Comparison of ENCODE assay signal across 20 mouse cellular contexts in genomic region chr2:152928988-152929370, GRCm38 (mm10). TPM values are rescaled to one million over a fixed set of nuclear protein-coding genes. Genes with fewer than 3 reads are reported as not detected.
DNase-seq lines count a peak whose midpoint lies in the region; ATAC-seq and TF ChIP-seq lines count a peak whose summit lies in the region.
"Had no signal": no experiment of that assay in that cellular context is flagged by ENCODE, and none has a peak within 500 bp of the region (broad histone marks: within the 10 kb centered on the region; RNA-seq: fewer than 3 reads in every experiment).

No protein-coding gene starts in this region.

- no peak for ATAC-seq in heart, embryonic 15.5 days (replicated peaks; ENCODE audit: insufficient number of reproducible peaks, insufficient read depth, low FRiP score, low read depth)
- ATAC-seq in liver, postnatal 0 days, result no peak
- ATAC-seq in stomach, embryonic 15.5 days (ENCODE audit: insufficient read depth, low FRiP score, low read depth), result no peak
- ATAC-seq: intestine, embryonic 16.5 days had no signal

- no peaks in the 10 kb centered on the region for H3K9me3 ChIP-seq in heart, embryonic 15.5 days (replicated peaks)
- H3K9me3 ChIP-seq in liver, postnatal 0 days (ENCODE audit: low read length), result no peaks in the 10 kb centered on the region
- no peaks in the 10 kb centered on the region for H3K9me3 ChIP-seq in stomach, embryonic 15.5 days
- H3K9me3 ChIP-seq in midbrain, embryonic 10.5 days (replicated peaks), result no peaks in the 10 kb centered on the region
- H3K9me3 ChIP-seq: forebrain, embryonic 12.5 days; G1E; hindbrain, embryonic 13.5 days; limb, embryonic 13.5 days; midbrain, embryonic 12.5 days had no signal

- no peak overlapping the region for H3K4me2 ChIP-seq in heart, embryonic 15.5 days
- H3K4me2 ChIP-seq in liver, postnatal 0 days (ENCODE audit: low read depth, low read length), result no peak overlapping the region
- H3K4me2 ChIP-seq in stomach, embryonic 15.5 days, result no peak overlapping the region
- H3K4me2 ChIP-seq: forebrain, embryonic 12.5 days; hindbrain, embryonic 13.5 days; limb, embryonic 13.5 days; midbrain, embryonic 12.5 days had no signal

- no peak for TF ChIP-seq EP300 in liver, postnatal 0 days (IDR thresholded peaks at IDR 0.05; ENCODE audit: low read depth)

- TF ChIP-seq CTCF in liver, postnatal 0 days (IDR thresholded peaks at IDR 0.05; ENCODE audit: low read depth), result no peak

- H3K36me3 ChIP-seq in heart, embryonic 15.5 days, result no peaks in the 10 kb centered on the region
- no peaks in the 10 kb centered on the region for H3K36me3 ChIP-seq in liver, postnatal 0 days (replicated peaks; ENCODE audit: insufficient read depth, low read length)
- H3K36me3 ChIP-seq in stomach, embryonic 15.5 days, result no peaks in the 10 kb centered on the region
- no peaks in the 10 kb centered on the region for H3K36me3 ChIP-seq in midbrain, embryonic 10.5 days
- H3K36me3 ChIP-seq: forebrain, embryonic 12.5 days; G1E; hindbrain, embryonic 13.5 days; limb, embryonic 13.5 days; midbrain, embryonic 12.5 days had no signal

- no peak overlapping the region for H3K4me3 ChIP-seq in heart, embryonic 15.5 days
- H3K4me3 ChIP-seq in liver, postnatal 0 days (ENCODE audit: low read depth, low read length), result no peak overlapping the region
- H3K4me3 ChIP-seq in brown adipose tissue, adult 24 weeks (ENCODE audit: insufficient read depth, low read depth, low read length), result no peak overlapping the region
- H3K4me3 ChIP-seq in stomach, embryonic 15.5 days (replicated peaks), result no peak overlapping the region
- H3K4me3 ChIP-seq in midbrain, embryonic 10.5 days, result no peak overlapping the region
- H3K4me3 ChIP-seq: forebrain, embryonic 12.5 days; hindbrain, embryonic 13.5 days; limb, embryonic 13.5 days; midbrain, embryonic 12.5 days had no signal

- H3K27ac ChIP-seq in heart, embryonic 15.5 days, result peak overlapping the region; percentile 66
- H3K27ac ChIP-seq in liver, postnatal 0 days (ENCODE audit: low read depth), result peak overlapping the region; percentile 39; the same call in 1 of the 2 replicates
- H3K27ac ChIP-seq in brown adipose tissue, adult 24 weeks (replicated peaks; ENCODE audit: low read depth, low read length), result peak overlapping the region; percentile 49
- peak overlapping the region; percentile 48 for H3K27ac ChIP-seq in stomach, embryonic 15.5 days
- no peak overlapping the region for H3K27ac ChIP-seq in midbrain, embryonic 10.5 days (replicated peaks)
- H3K27ac ChIP-seq: forebrain, embryonic 12.5 days; hindbrain, embryonic 13.5 days; limb, embryonic 13.5 days; midbrain, embryonic 12.5 days had no signal

- H3K4me1 ChIP-seq in heart, embryonic 15.5 days (replicated peaks), result peaks cover 69% of the 10 kb centered on the region
- peaks cover 6% of the 10 kb centered on the region; the same call in 1 of the 2 replicates for H3K4me1 ChIP-seq in liver, postnatal 0 days (ENCODE audit: insufficient read depth)
- peaks cover 9% of the 10 kb centered on the region; the same call in 1 of the 2 replicates for H3K4me1 ChIP-seq in brown adipose tissue, adult 24 weeks (ENCODE audit: control insufficient read depth, insufficient read depth, insufficient read length, low read length)
- H3K4me1 ChIP-seq in stomach, embryonic 15.5 days, result peaks cover 36% of the 10 kb centered on the region
- peaks cover 40% of the 10 kb centered on the region for H3K4me1 ChIP-seq in midbrain, embryonic 10.5 days
- H3K4me1 ChIP-seq: forebrain, embryonic 12.5 days; midbrain, embryonic 12.5 days had no signal

- H3K9ac ChIP-seq in heart, embryonic 15.5 days, result no peak overlapping the region
- H3K9ac ChIP-seq in liver, postnatal 0 days (replicated peaks), result no peak overlapping the region
- no peak overlapping the region for H3K9ac ChIP-seq in stomach, embryonic 15.5 days
- H3K9ac ChIP-seq: forebrain, embryonic 12.5 days; midbrain, embryonic 12.5 days had no signal

- DNase-seq in heart, adult 8-10 months (ENCODE audit: low spot score), result no peak
- no peak for DNase-seq in liver, postnatal 0 days
- DNase-seq in liver, result no peak
- DNase-seq in midbrain, embryonic 10.5 days (ENCODE audit: low spot score), result no peak
- DNase-seq: adrenal gland, adult 8-10 months; cerebellum, adult 2 months; lung, postnatal 14 days; spleen, adult 18-20 months; thymus, adult 2 months had no signal

- H3K27me3 ChIP-seq in heart, embryonic 15.5 days, result peaks cover 12% of the 10 kb centered on the region
- H3K27me3 ChIP-seq in liver, postnatal 0 days (ENCODE audit: insufficient read depth, low read length), result no peaks in the 10 kb centered on the region
- 0 out of 2 replicates have a peak, but pooled peaks cover 4% of the 10 kb centered on the region for H3K27me3 ChIP-seq in stomach, embryonic 15.5 days (replicated peaks)
- peaks cover 20% of the 10 kb centered on the region for H3K27me3 ChIP-seq in midbrain, embryonic 10.5 days (ENCODE audit: low read depth, poor library complexity, severe bottlenecking)
- H3K27me3 ChIP-seq: hindbrain, embryonic 13.5 days; limb, embryonic 13.5 days had no signal

- 58% methylated on average over 3 of the region's 3 CpGs for WGBS in heart, embryonic 15.5 days
- WGBS in liver, postnatal 0 days (ENCODE audit: insufficient replicate concordance), result 61% methylated on average over 3 of the region's 3 CpGs
- 61% methylated on average over 3 of the region's 3 CpGs for WGBS in stomach, embryonic 15.5 days
- 83% methylated on average over 3 of the region's 3 CpGs for WGBS in midbrain, embryonic 10.5 days

RNA-seq across cellular contexts. Expression of gene Foxs1, which starts 4.0 kb away (rescaled TPM):
- 6.6 and 8.3 TPM in 2 replicates for polyA plus RNA-seq in heart, embryonic 15.5 days (2015; fragmentation: Nextera tagmentation; extraction: Ambion mirVana)
- 1 to 10 TPM; 1.6 to 2.7 (median 2.1) TPM for total RNA-seq in heart, adult 8-10 months (2022)
- 0.50 and 0.74 TPM in 2 replicates for polyA plus RNA-seq in liver, postnatal 0 days (2015; fragmentation: Nextera tagmentation; extraction: Ambion mirVana)
- 1.1 and 2.6 TPM in 2 replicates for polyA plus RNA-seq in brown adipose tissue, adult 24 weeks (2012; ENCODE audit: insufficient read depth, insufficient read length, missing spikeins)
- polyA plus RNA-seq in stomach, embryonic 15.5 days (2015; fragmentation: Nextera tagmentation; extraction: Ambion mirVana), result 3.1 and 4.3 TPM in 2 replicates
- 0.58 and 1.5 TPM in 2 replicates for polyA plus RNA-seq in midbrain, embryonic 10.5 days (2016; fragmentation: Nextera tagmentation; extraction: Ambion mirVana)
- total RNA-seq: G1E; granulocyte monocyte progenitor cell, adult 5-6 weeks had no signal
- polyA plus RNA-seq: G1E had no signal

RNA-seq across cellular contexts. Expression of gene Mylk2, which starts 17.8 kb away (rescaled TPM):
- 0.11 and 0.15 TPM in 2 replicates for polyA plus RNA-seq in heart, embryonic 15.5 days (2015; fragmentation: Nextera tagmentation; extraction: Ambion mirVana)
- total RNA-seq in heart, adult 8-10 months (2022), result under 1 TPM; 0.17 to 0.44 (median 0.31) TPM
- polyA plus RNA-seq in liver, postnatal 0 days (2015; fragmentation: Nextera tagmentation; extraction: Ambion mirVana), result 0.25 TPM in 1 of 2 replicates, not detected in the other
- polyA plus RNA-seq in brown adipose tissue, adult 24 weeks (2012; ENCODE audit: insufficient read depth, insufficient read length, missing spikeins), result 4.3 and 6.2 TPM in 2 replicates
- 0.08 and 0.19 TPM in 2 replicates for polyA plus RNA-seq in stomach, embryonic 15.5 days (2015; fragmentation: Nextera tagmentation; extraction: Ambion mirVana)
- 0.06 and 0.07 TPM in 2 replicates for polyA plus RNA-seq in midbrain, embryonic 10.5 days (2016; fragmentation: Nextera tagmentation; extraction: Ambion mirVana)
- total RNA-seq: granulocyte monocyte progenitor cell, adult 5-6 weeks; layer of hippocampus, adult 8-10 months had no signal
- polyA plus RNA-seq: cerebellum, adult 2 months; forebrain, embryonic 12.5 days; G1E; hindbrain, embryonic 13.5 days; midbrain, embryonic 12.5 days had no signal

RNA-seq across cellular contexts. Expression of gene Dusp15, which starts 22.5 kb away (rescaled TPM):
- polyA plus RNA-seq in heart, embryonic 15.5 days (2015; fragmentation: Nextera tagmentation; extraction: Ambion mirVana), result 0.09 and 0.28 TPM in 2 replicates
- not detected for total RNA-seq in heart, adult 8-10 months (2022)
- polyA plus RNA-seq in liver, postnatal 0 days (2015; fragmentation: Nextera tagmentation; extraction: Ambion mirVana), result not detected in 2 replicates
- polyA plus RNA-seq in brown adipose tissue, adult 24 weeks (2012; ENCODE audit: insufficient read depth, insufficient read length, missing spikeins), result not detected in 2 replicates
- 0.23 and 0.45 TPM in 2 replicates for polyA plus RNA-seq in stomach, embryonic 15.5 days (2015; fragmentation: Nextera tagmentation; extraction: Ambion mirVana)
- polyA plus RNA-seq in midbrain, embryonic 10.5 days (2016; fragmentation: Nextera tagmentation; extraction: Ambion mirVana), result 0.60 and 1.3 TPM in 2 replicates
- total RNA-seq: granulocyte monocyte progenitor cell, adult 5-6 weeks had no signal
- polyA plus RNA-seq: G1E had no signal

RNA-seq across cellular contexts. Expression of gene Ttll9, which starts 33.3 kb away (rescaled TPM):
- polyA plus RNA-seq in heart, embryonic 15.5 days (2015; fragmentation: Nextera tagmentation; extraction: Ambion mirVana), result 0.26 and 0.63 TPM in 2 replicates
- not detected for total RNA-seq in heart, adult 8-10 months (2022)
- polyA plus RNA-seq in liver, postnatal 0 days (2015; fragmentation: Nextera tagmentation; extraction: Ambion mirVana), result 0.18 and 0.31 TPM in 2 replicates
- not detected in 2 replicates for polyA plus RNA-seq in brown adipose tissue, adult 24 weeks (2012; ENCODE audit: insufficient read depth, insufficient read length, missing spikeins)
- polyA plus RNA-seq in stomach, embryonic 15.5 days (2015; fragmentation: Nextera tagmentation; extraction: Ambion mirVana), result 0.21 and 0.35 TPM in 2 replicates
- 1.3 and 1.4 TPM in 2 replicates for polyA plus RNA-seq in midbrain, embryonic 10.5 days (2016; fragmentation: Nextera tagmentation; extraction: Ambion mirVana)
- total RNA-seq: G1E had no signal
- polyA plus RNA-seq: G1E had no signal
